Mouse (Mus musculus): ENCODE data around the gene Olfr535.
"Not testable (repeated sequence)": the region's sequence is repeated elsewhere in the genome, so short reads cannot be mapped to it uniquely, and the experiment has no call there.

The Olfr535 gene

DNA sequence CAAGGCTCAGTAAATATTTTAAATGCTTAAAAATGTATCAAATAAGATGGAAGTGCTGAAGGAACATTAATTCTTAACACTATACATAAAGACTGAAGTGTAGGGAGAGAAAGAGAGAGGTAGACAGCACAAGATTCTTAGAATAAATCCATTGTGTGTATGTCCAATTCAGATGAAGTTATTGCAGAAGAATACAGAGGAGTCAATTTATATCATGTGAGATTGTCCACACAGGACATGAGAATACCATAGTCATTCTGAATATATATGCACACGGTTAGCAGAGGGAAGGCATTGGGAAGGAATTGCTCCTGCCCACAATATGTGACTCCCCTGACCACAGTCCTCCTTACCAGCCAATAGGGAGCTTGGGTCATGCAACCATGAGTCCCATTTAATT is at the start of gene Olfr535:
Olfr535 (plus strand) TSS at position 301 of the 400 bp plus-strand sequence.
- no peak for DNase-seq (ENCODE audit: low spot score in 2 of 2)

DNA sequence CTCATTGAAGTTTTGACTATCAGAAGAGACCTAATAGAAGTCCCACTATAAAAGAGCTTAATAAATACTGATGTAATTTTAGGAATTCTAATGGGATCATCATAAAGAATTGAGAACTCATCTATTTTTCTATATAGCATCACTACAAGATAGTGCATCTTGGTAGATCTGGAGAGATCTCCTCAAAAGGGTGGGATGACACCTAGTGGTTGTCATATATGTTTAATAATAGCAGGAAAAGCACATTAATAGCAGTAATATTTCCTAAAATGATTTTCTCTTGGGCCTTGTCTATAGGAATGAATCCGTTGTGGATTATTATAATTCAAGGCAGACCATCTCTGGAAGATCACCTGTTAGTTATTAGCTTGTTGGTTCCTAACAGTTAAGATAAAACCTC is 40.9 kb upstream of the Olfr535 start:
- no peak for DNase-seq (ENCODE audit: low spot score in 2 of 2)

DNA sequence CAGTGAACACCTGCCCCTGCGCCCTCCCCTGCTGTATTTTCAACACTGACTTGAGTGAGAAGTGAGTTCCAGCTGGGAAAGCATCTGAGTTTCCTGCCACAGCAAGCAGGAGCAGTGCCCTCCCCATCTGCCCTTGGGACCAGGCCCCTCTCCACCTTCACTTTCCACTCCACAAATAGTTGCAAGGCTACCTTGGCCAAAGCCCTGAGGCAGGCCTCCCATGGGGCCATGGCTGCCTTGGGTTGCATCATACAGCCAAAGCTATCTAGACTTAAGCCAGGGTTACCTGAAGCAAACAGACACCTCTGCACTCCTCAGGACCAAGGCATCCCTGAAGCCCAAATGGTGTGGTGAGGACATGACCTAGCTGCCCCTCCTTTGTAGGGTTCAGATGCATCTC is 20.9 kb upstream of the Olfr535 start, which contains the start of gene Olfr533:
Olfr533 (plus strand) TSS at position 301 of the 400 bp plus-strand sequence.
- not testable (repeated sequence) for DNase-seq (ENCODE audit: low spot score in 2 of 2)

DNA sequence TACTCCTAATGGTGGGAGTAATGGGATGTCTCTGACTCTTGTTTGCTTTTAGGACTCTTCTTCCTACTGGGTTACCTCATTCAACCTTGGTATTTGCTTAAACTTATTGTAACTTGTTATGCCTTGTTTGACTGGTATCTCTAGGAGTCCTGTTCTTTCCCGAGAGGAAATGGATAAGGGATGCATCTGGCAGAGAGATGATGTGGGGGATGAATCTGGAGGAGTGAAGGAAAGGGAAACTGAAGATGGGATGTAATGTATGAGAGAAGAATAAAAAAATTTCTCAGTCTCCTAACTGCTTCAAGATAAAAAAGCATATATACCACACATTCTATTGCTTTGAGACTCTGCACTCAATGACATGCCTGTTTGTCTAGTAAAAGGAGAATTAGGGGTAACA is 6.1 kb upstream of the Olfr535 start:
- DNase-seq (ENCODE audit: low spot score in 2 of 2), result no peak

DNA sequence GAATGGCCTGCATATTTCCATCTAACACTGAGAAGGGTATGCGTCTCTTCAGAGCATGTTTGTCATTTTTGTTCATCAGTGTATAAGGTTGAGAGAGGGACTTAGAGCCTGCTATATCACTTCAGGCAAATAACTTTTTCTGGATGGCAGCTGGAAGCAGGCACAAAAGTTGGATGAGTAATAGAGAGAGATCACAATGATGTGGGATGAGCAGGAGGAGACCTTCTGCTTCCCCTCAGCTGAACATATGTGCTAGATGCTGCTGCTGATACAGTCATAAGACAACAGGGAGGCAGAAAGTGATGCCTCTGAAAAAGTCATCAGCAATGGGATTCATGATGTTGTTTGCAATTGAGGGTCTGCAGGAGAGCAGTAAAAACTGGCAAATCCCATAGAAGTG is 5.3 kb upstream of the Olfr535 start:
- no peak for DNase-seq (ENCODE audit: low spot score in 2 of 2)

DNA sequence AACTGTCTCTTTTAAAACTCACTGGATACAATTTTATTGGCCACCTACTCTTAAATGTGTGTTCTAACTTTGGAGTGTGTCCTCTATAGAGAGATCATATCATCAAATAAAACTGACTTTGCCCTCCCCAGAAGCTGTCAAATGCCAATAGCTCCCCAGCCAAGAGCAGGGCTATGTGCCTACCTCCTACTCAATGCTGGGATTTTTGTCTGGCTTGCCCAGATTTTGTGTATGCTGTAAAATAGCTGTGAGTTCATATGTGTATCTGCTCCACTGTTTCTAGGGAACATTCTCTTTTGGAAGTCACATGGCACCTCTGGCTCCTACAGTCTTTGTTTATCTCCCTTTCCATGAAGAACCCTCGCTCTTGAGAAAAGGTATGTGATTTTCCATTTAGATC is 5.0 kb downstream of the Olfr535 start:
- no peak for DNase-seq (ENCODE audit: low spot score in 2 of 2)

DNA sequence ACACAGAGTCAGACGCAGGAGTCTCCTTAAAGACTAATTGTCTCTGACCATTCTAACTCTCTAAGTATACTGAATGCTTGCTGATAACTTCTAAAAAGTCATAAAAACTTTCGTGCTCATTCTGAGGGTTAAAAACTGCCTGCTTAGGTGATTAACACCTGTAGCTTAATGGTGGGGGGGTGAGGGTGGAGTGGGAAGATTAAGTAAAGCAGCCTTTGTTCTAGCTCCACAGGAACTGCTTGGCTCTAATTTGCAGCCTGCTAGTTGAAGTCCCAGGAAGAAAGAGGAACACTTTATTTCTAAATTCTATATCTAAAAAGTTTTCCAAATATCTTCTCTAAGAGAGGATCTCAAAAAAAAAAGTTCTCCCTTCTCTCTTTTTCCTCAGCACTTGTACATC is 10.2 kb downstream of the Olfr535 start:
- DNase-seq (ENCODE audit: low spot score in 2 of 2), result no peak

DNA sequence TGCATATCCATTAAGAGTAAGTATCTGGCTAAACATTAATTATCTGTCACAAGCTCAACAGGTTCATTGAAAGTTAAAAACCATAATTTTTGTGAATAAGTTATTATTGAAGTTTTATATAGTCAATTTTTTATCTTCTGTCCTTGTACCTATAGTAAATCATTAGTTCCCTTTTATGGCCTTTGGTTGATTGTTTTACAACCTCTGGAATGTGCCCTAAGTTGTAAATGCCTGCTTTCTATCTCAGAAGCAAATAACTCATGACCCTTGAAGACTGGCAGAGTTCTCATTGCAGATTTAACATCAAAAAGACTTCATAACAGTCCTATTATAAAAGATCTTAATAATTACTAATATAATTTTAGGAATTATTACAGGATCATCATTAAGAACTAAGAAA is 10.7 kb downstream of the Olfr535 start:
- DNase-seq (ENCODE audit: low spot score in 2 of 2), result no peak

DNA sequence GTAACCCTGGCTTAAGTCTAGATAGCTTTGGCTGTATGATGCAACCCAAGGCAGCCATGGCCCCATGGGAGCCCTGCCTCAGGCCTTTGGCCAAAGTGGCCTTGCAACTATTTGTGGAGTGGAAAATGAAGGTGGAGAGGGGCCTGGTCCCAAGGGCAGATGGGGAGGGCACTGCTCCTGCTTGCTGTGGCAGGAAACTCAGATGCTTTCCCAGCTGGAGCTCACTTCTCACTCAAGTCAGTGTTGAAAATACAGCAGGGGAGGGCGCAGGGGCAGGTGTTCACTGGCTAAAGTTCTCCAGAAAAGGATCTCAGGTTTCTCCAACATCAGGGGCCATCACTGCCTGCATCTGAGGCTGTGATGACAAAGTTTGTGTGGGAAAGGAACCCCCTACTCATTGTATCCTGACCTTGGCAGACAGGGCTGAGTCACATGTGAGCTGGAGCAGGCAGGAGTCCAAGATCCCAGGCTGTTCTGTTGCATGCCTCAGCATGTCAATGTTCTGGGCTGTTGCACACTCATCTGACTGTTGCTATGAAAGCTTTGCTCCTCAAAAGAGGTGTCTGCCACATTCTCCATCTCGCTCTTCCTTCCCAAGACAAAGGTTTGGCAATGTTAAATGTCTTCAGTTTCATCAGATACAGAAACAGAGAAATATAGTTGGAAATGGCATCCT is 23.5 kb downstream of the Olfr535 start, which contains the start of gene Olfr536:
Olfr536 (minus strand) TSS at position 51 of the 676 bp plus-strand sequence.
- DNase-seq (ENCODE audit: low spot score in 2 of 2), result not testable (repeated sequence)

DNA sequence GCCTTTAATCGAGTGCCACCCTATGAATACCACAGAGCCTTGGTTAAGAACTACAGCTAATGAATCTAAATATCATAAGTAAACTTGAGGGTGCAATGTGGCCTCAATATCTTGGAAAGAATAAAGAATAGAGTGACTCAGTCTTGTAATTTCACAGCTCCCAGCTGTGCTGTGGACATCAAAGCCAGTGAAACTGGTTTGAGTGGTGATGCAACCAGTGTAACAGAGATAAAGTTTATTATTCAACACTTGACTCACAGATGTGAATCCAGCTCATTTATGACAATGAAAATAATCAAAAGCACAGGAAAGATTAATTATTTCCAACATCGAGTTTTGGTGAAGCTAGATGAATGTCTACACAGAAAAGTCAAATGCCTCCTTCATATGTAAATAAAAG is 55.7 kb downstream of the Olfr535 start:
- no peak for DNase-seq (ENCODE audit: low spot score in 2 of 2)
